Mouse (Mus musculus) G1E (cell line): Measurements from ENCODE around the gene Cbfa2t2. TPM values are rescaled to one million over a fixed set of nuclear protein-coding genes. Genes with fewer than 3 reads are reported as not detected.

Source experiments
- ATAC-seq: 2 replicates; pipeline ENCODE4 v1.8.0; 2016; ENCODE audit warnings: mild to moderate bottlenecking; ENCODE audit not compliant: insufficient number of reproducible peaks, poor library complexity, low FRiP score, severe bottlenecking; ENCODE audit errors: extremely low read depth
- DNase-seq: peaks from one replicate; pipeline ENCODE4 v3.0.0; 2012; ENCODE audit warnings: low spot score
- H3K27me3 ChIP-seq: 2 replicates; pipeline ENCODE4 v1.6.1; 2012; ENCODE audit warnings: mild to moderate bottlenecking, low read length, inconsistent platforms; ENCODE audit not compliant: insufficient read depth
- H3K36me3 ChIP-seq: replicated peaks from 2 replicates; pipeline ENCODE3; 2012; ENCODE audit warnings: mild to moderate bottlenecking, inconsistent platforms
- H3K4me1 ChIP-seq: 2 replicates; pipeline ENCODE4 v1.6.1; 2012; ENCODE audit warnings: low read depth, low read length, inconsistent platforms, mixed read lengths; ENCODE audit not compliant: insufficient read depth
- H3K4me3 ChIP-seq: 2 replicates; pipeline ENCODE4 v1.5.1; 2012; ENCODE audit warnings: low read depth, mild to moderate bottlenecking, inconsistent platforms, low read length, moderate library complexity, mixed read lengths
- H3K9me3 ChIP-seq: replicated peaks from 2 replicates; pipeline ENCODE4 v1.6.1; 2012; ENCODE audit warnings: inconsistent platforms
- CTCF ChIP-seq: IDR thresholded peaks from 2 replicates; pipeline ENCODE4 v1.5.1; 2012; ENCODE audit warnings: low read depth, low read length, inconsistent platforms, mixed read lengths
- GATA1 ChIP-seq: IDR thresholded peaks from 2 replicates; pipeline ENCODE4 v1.6.1; 2012; ENCODE audit warnings: borderline replicate concordance, low read length, inconsistent platforms, mixed read lengths
- GATA2 ChIP-seq: IDR thresholded peaks from 2 replicates; pipeline ENCODE4 v1.6.1; 2012; ENCODE audit warnings: low read depth, low read length, inconsistent platforms, borderline replicate concordance
- POLR2AphosphoS5 ChIP-seq: IDR thresholded peaks from 2 replicates; pipeline ENCODE4 v1.6.1; 2012; ENCODE audit warnings: low read depth, low read length, inconsistent platforms; ENCODE audit not compliant: insufficient replicate concordance
- TAL1 ChIP-seq: conservative IDR thresholded peaks from 2 replicates; pipeline ENCODE4 v1.6.1; 2012; ENCODE audit warnings: low read depth, low read length, inconsistent platforms, mixed read lengths
- polyA plus RNA-seq: library from polyadenylated mRNA; stranded (reverse); fragments of >175 nt; gene quantifications from 2 replicates; pipeline ENCODE4 v1.2.3, GENCODE M21; 2012
- total RNA-seq, 2 experiments: library from RNA; stranded (forward) in 1 of 2; stranded (reverse) in 1 of 2; fragments of 200-1000 nt in 1 of 2; fragments of >200 nt in 1 of 2; fragmentation: Nextera tagmentation in 1 of 2; gene quantifications; 2 replicates each; pipeline ENCODE4 v1.2.3; 2014 to 2017

The Cbfa2t2 gene
- total and polyA plus RNA-seq, 3 experiments: 7.8 to 29.8 (median 13.7) TPM

- H3K27me3 ChIP-seq: no peaks in the 10 kb centered on the region
- peaks cover 25% of the 10 kb centered on the region for H3K4me1 ChIP-seq
- no peaks in the 10 kb centered on the region for H3K9me3 ChIP-seq
- no peak for DNase-seq
- peaks cover 27% of the 10 kb centered on the region for H3K36me3 ChIP-seq
- H3K4me3 ChIP-seq: no peak overlapping the region
- no peak for TF ChIP-seq TAL1
- no peak for TF ChIP-seq POLR2AphosphoS5
- no peak for TF ChIP-seq GATA2
- TF ChIP-seq GATA1: no peak
- no peak for TF ChIP-seq CTCF
- ATAC-seq: no peak
Measured at GRCm38 (mm10) chr2:154448633-154449032, 12.4 kb downstream of the Cbfa2t2 start.

GRCm38 (mm10) chr2:154452951-154453350, 16.7 kb downstream of the Cbfa2t2 start:
- H3K36me3 ChIP-seq: peaks cover 24% of the 10 kb centered on the region
- ATAC-seq (no peak), DNase-seq (no peak)
- no peaks in the 10 kb centered on the region for H3K27me3 ChIP-seq
- H3K9me3 ChIP-seq: no peaks in the 10 kb centered on the region
- H3K4me3 ChIP-seq: no peak overlapping the region
- TF ChIP-seq GATA1: no peak
- TF ChIP-seq CTCF: 0 out of 2 replicates have a peak, but pooled peaks have one; percentile 7
- H3K4me1 ChIP-seq: peaks cover 56% of the 10 kb centered on the region

DNA sequence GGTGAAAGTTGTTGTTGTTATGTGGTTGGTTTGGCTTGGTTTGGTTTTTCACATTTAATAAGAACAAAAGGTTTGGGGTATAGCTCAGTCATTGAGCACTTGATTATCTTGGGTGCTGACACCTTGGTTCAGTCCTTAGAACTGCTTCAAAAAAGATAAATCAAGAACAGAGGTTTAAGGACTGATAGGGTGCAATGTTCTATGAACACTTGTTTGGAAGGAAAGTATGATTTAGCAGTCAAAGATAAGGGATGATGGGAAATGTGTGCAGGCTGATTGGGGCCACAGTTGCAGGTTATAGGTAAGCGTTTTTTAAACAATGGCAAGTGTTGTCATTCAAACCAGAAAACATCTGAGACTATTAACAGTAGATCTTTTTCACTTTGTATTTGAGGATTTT, 17.8 kb downstream of the Cbfa2t2 start:
- peaks cover 21% of the 10 kb centered on the region for H3K36me3 ChIP-seq
- H3K27me3 ChIP-seq: no peaks in the 10 kb centered on the region
- peaks cover 49% of the 10 kb centered on the region for H3K4me1 ChIP-seq
- no peak for DNase-seq
- peak; percentile 69 for ATAC-seq
- TF ChIP-seq TAL1 (peak; percentile 76), CTCF (no peak)
- H3K4me3 ChIP-seq: no peak overlapping the region
- no peaks in the 10 kb centered on the region for H3K9me3 ChIP-seq

GRCm38 (mm10) chr2:154454605-154455004, 18.3 kb downstream of the Cbfa2t2 start:
- Histone ChIP-seq H3K9me3 (no peaks in the 10 kb centered on the region), H3K4me1 (peaks cover 51% of the 10 kb centered on the region), H3K36me3 (peaks cover 21% of the 10 kb centered on the region), H3K4me3 (no peak overlapping the region; the same call in 1 of the 2 replicates), H3K27me3 (no peaks in the 10 kb centered on the region)
- TF ChIP-seq GATA2: no peak
- TF ChIP-seq CTCF: no peak
- TF ChIP-seq GATA1: no peak
- TF ChIP-seq TAL1: no peak
- no peak for TF ChIP-seq POLR2AphosphoS5
- DNase-seq (no peak), ATAC-seq (no peak)

DNA sequence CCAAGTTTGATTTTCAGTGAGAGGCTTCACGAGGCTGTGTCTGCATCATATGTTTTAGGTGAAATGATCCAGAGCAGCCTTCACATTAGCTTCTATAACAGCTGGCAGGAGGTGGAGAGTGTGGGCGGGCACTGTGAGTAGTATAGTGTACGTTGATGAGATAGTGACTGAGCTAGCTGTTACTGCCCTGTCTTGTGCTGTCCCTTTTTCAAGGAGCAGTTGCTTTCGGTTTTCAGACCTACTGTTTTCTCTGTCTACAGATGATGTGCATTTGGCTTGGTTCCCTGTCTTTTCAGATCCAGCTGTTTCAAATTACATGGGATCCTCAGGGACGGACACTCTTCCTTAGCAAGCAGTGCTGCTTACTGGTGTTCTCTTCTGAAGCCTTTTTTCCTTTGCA, 19.5 kb downstream of the Cbfa2t2 start:
- peak; percentile 31 for DNase-seq
- H3K4me3 ChIP-seq: peak overlapping the region; percentile 15; the same call in 1 of the 2 replicates
- TF ChIP-seq CTCF (no peak), POLR2AphosphoS5 (no peak), GATA2 (no peak), TAL1 (no peak), GATA1 (no peak)
- H3K27me3 ChIP-seq: no peaks in the 10 kb centered on the region
- no peaks in the 10 kb centered on the region for H3K9me3 ChIP-seq
- ATAC-seq: peak; percentile 59; the same call in 1 of the 2 replicates
- H3K4me1 ChIP-seq: peaks cover 57% of the 10 kb centered on the region
- H3K36me3 ChIP-seq: peaks cover 19% of the 10 kb centered on the region

DNA sequence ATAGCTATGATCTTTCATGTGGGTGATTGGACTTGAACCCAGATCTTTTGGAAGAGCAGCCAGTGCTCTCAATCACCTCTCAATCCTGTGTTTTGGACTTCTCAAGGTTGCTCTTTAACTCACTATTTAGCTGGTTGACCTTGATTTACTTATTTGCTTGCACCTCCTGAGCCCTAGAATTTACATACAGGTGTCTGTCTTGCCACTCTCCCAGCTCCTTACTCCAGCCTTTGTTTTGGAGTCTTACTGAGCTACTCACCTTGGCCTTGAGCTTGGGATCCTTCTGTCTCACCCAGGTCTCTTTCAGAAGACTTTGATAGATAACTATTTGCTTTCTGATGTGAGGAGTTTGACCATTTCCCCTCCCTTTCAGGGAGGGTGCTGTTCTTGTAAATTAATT, 20.3 kb downstream of the Cbfa2t2 start:
- peaks cover 60% of the 10 kb centered on the region for H3K4me1 ChIP-seq
- H3K4me3 ChIP-seq: no peak overlapping the region
- ATAC-seq (no peak), DNase-seq (no peak)
- H3K36me3 ChIP-seq: peaks cover 15% of the 10 kb centered on the region
- no peaks in the 10 kb centered on the region for H3K27me3 ChIP-seq
- H3K9me3 ChIP-seq: no peaks in the 10 kb centered on the region
- TF ChIP-seq POLR2AphosphoS5: no peak
- no peak for TF ChIP-seq GATA2
- no peak for TF ChIP-seq GATA1
- no peak for TF ChIP-seq CTCF
- TF ChIP-seq TAL1: no peak

GRCm38 (mm10) chr2:154459262-154459661, 23.0 kb downstream of the Cbfa2t2 start:
- TF ChIP-seq TAL1 (peak; percentile 39), GATA1 (no peak)
- H3K9me3 ChIP-seq: no peaks in the 10 kb centered on the region
- ATAC-seq (no peak), DNase-seq (no peak)
- H3K36me3 ChIP-seq: peaks cover 5% of the 10 kb centered on the region
- no peak overlapping the region for H3K4me3 ChIP-seq
- H3K27me3 ChIP-seq: no peaks in the 10 kb centered on the region
- peaks cover 67% of the 10 kb centered on the region for H3K4me1 ChIP-seq
